Mouse (Mus musculus): Measurements from ENCODE around the gene Psma3. TPM values are rescaled to one million over a fixed set of nuclear protein-coding genes. Genes with fewer than 3 reads are reported as not detected.
A peak's percentile ranks its signal among the peaks of the same experiment; 100 is the strongest.

Psma3 gene
- polyA plus RNA-seq (2015; fragmentation: Nextera tagmentation; extraction: Ambion mirVana) = 640 and 646 TPM in 2 replicates

- Histone ChIP-seq H3K4me1 (peaks cover 14% of the 10 kb centered on the region), H3K27me3 (no peaks in the 10 kb centered on the region), H3K27ac (peak within 1 kb of the TSS; percentile 96), H3K36me3 (ENCODE audit: poor library complexity, severe bottlenecking) (peaks cover 15% of the 10 kb centered on the region), H3K4me3 (peak within 1 kb of the TSS; percentile 99), H3K9ac (peak within 1 kb of the TSS; percentile 98), H3K9me3 (replicated peaks) (no peaks in the 10 kb centered on the region), H3K4me2 (peak within 1 kb of the TSS; percentile 81)
- WGBS = under 1% methylated on average over 71 of the region's 71 CpGs
- peak; percentile 100 for ATAC-seq
These were observed at the start of gene Psma3 for GRCm38 (mm10) chr12:70974441-70975266. Psma3 (plus strand) TSS chr12:70974621.

GRCm38 (mm10) chr12:70929781-70930180, 44.6 kb upstream of the Psma3 start:
- Histone ChIP-seq H3K4me2 (no peak overlapping the region), H3K27me3 (no peaks in the 10 kb centered on the region), H3K4me3 (no peak overlapping the region), H3K9me3 (replicated peaks) (no peaks in the 10 kb centered on the region), H3K27ac (no peak overlapping the region), H3K9ac (no peak overlapping the region), H3K36me3 (ENCODE audit: poor library complexity, severe bottlenecking) (no peaks in the 10 kb centered on the region), H3K4me1 (no peaks in the 10 kb centered on the region)
- ATAC-seq = no peak
- 88% methylated on average over 4 of the region's 4 CpGs for WGBS

GRCm38 (mm10) chr12:70937150-70937549, 37.3 kb upstream of the Psma3 start:
- Histone ChIP-seq H3K27me3 (no peaks in the 10 kb centered on the region), H3K9ac (peak overlapping the region; percentile 92), H3K4me3 (peak overlapping the region; percentile 86), H3K4me1 (peaks cover 13% of the 10 kb centered on the region), H3K4me2 (peak overlapping the region; percentile 59), H3K36me3 (ENCODE audit: poor library complexity, severe bottlenecking) (peaks cover 8% of the 10 kb centered on the region), H3K9me3 (replicated peaks) (no peaks in the 10 kb centered on the region), H3K27ac (peak overlapping the region; percentile 74)
- WGBS = 18% methylated on average over 9 of the region's 12 CpGs
- ATAC-seq = peak; percentile 31

GRCm38 (mm10) chr12:70937571-70938384, 36.6 kb upstream of the Psma3 start, which contains the start of gene Actr10:
Actr10 (plus strand) TSS chr12:70937857.
- H3K36me3 ChIP-seq (ENCODE audit: poor library complexity, severe bottlenecking) = peaks cover 14% of the 10 kb centered on the region
- peak within 1 kb of the TSS; percentile 86 for H3K4me3 ChIP-seq
- peaks cover 13% of the 10 kb centered on the region for H3K4me1 ChIP-seq
- peak within 1 kb of the TSS; percentile 74 for H3K27ac ChIP-seq
- H3K4me2 ChIP-seq = peak within 1 kb of the TSS; percentile 76
- no peaks in the 10 kb centered on the region for H3K27me3 ChIP-seq
- ATAC-seq = peak; percentile 99
- peak within 1 kb of the TSS; percentile 92 for H3K9ac ChIP-seq
- WGBS = under 1% methylated on average over 55 of the region's 59 CpGs
- H3K9me3 ChIP-seq (replicated peaks) = no peaks in the 10 kb centered on the region

- Histone ChIP-seq H3K27me3 (no peaks in the 10 kb centered on the region), H3K9ac (no peak overlapping the region), H3K4me1 (peaks cover 13% of the 10 kb centered on the region), H3K4me2 (no peak overlapping the region), H3K9me3 (replicated peaks) (no peaks in the 10 kb centered on the region), H3K36me3 (ENCODE audit: poor library complexity, severe bottlenecking) (peaks cover 31% of the 10 kb centered on the region), H3K27ac (no peak overlapping the region), H3K4me3 (no peak overlapping the region)
- 94% methylated on average over 7 of the region's 7 CpGs for WGBS
- ATAC-seq = no peak
These were observed 33.6 kb upstream of the Psma3 start for GRCm38 (mm10) chr12:70940806-70941205.

GRCm38 (mm10) chr12:70944181-70944580, 30.2 kb upstream of the Psma3 start:
- Histone ChIP-seq H3K27ac (no peak overlapping the region), H3K4me1 (peaks cover 6% of the 10 kb centered on the region), H3K9me3 (replicated peaks) (no peaks in the 10 kb centered on the region), H3K9ac (no peak overlapping the region), H3K36me3 (ENCODE audit: poor library complexity, severe bottlenecking) (peaks cover 59% of the 10 kb centered on the region), H3K27me3 (no peaks in the 10 kb centered on the region), H3K4me3 (no peak overlapping the region), H3K4me2 (no peak overlapping the region)
- ATAC-seq = no peak
- whole genome bisulfite sequencing = 94% methylated on average over 5 of the region's 5 CpGs

- no peaks in the 10 kb centered on the region for H3K27me3 ChIP-seq
- H3K36me3 ChIP-seq (ENCODE audit: poor library complexity, severe bottlenecking) = peaks cover 68% of the 10 kb centered on the region
- WGBS = 94% methylated on average over 10 of the region's 10 CpGs
- no peaks in the 10 kb centered on the region for H3K9me3 ChIP-seq (replicated peaks)
- H3K27ac ChIP-seq = no peak overlapping the region
- H3K9ac ChIP-seq = no peak overlapping the region
- no peak overlapping the region for H3K4me2 ChIP-seq
- no peak for ATAC-seq
- no peaks in the 10 kb centered on the region for H3K4me1 ChIP-seq
- H3K4me3 ChIP-seq = no peak overlapping the region
These were observed 27.7 kb upstream of the Psma3 start for GRCm38 (mm10) chr12:70946585-70947256.

GRCm38 (mm10) chr12:70958640-70959039, 15.8 kb upstream of the Psma3 start:
- peaks cover 86% of the 10 kb centered on the region for H3K36me3 ChIP-seq (ENCODE audit: poor library complexity, severe bottlenecking)
- 82% methylated on average over 4 of the region's 4 CpGs for WGBS

GRCm38 (mm10) chr12:70967581-70967980, 6.8 kb upstream of the Psma3 start:
- no peak for ATAC-seq
- peak overlapping the region; percentile 87 for H3K27ac ChIP-seq
- peaks cover 6% of the 10 kb centered on the region; the same call in 1 of the 2 replicates for H3K4me1 ChIP-seq
- H3K4me3 ChIP-seq = peak overlapping the region; percentile 53
- H3K4me2 ChIP-seq = peak overlapping the region; percentile 64
- H3K36me3 ChIP-seq (ENCODE audit: poor library complexity, severe bottlenecking) = peaks cover 14% of the 10 kb centered on the region
- H3K27me3 ChIP-seq = no peaks in the 10 kb centered on the region
- H3K9ac ChIP-seq = peak overlapping the region; percentile 66
- 44% methylated on average over 8 of the region's 8 CpGs for WGBS
- no peaks in the 10 kb centered on the region for H3K9me3 ChIP-seq (replicated peaks)

More at GRCm38 (mm10) chr12:70958640-70959039, 15.8 kb upstream of the Psma3 start:
- ATAC-seq = no peak
- H3K27ac ChIP-seq = no peak overlapping the region
- no peak overlapping the region for H3K9ac ChIP-seq
- H3K4me2 ChIP-seq = no peak overlapping the region
- no peaks in the 10 kb centered on the region for H3K27me3 ChIP-seq
- no peaks in the 10 kb centered on the region for H3K9me3 ChIP-seq (replicated peaks)
- H3K4me3 ChIP-seq = no peak overlapping the region
- no peaks in the 10 kb centered on the region for H3K4me1 ChIP-seq

- peak overlapping the region; percentile 87 for H3K27ac ChIP-seq
- WGBS = under 1% methylated on average over 35 of the region's 35 CpGs
These were observed 6.2 kb upstream of the Psma3 start for GRCm38 (mm10) chr12:70968141-70968790.

GRCm38 (mm10) chr12:70968791-70969307, 5.6 kb upstream of the Psma3 start:
- H3K4me3 ChIP-seq = peak overlapping the region; percentile 53
- under 1% methylated on average over 15 of the region's 15 CpGs for WGBS
- H3K27ac ChIP-seq = peak overlapping the region; percentile 87
- peak overlapping the region; percentile 66 for H3K9ac ChIP-seq
- peak overlapping the region; percentile 64 for H3K4me2 ChIP-seq
- H3K27me3 ChIP-seq = no peaks in the 10 kb centered on the region
- H3K36me3 ChIP-seq (ENCODE audit: poor library complexity, severe bottlenecking) = peaks cover 4% of the 10 kb centered on the region
- no peaks in the 10 kb centered on the region for H3K9me3 ChIP-seq (replicated peaks)
- peaks cover 6% of the 10 kb centered on the region; the same call in 1 of the 2 replicates for H3K4me1 ChIP-seq
- peak; percentile 73 for ATAC-seq

More at GRCm38 (mm10) chr12:70968141-70968790, 6.2 kb upstream of the Psma3 start:
- peaks cover 9% of the 10 kb centered on the region for H3K36me3 ChIP-seq (ENCODE audit: poor library complexity, severe bottlenecking)
- H3K4me3 ChIP-seq = peak overlapping the region; percentile 53
- no peaks in the 10 kb centered on the region for H3K27me3 ChIP-seq
- H3K9ac ChIP-seq = peak overlapping the region; percentile 66
- peak overlapping the region; percentile 64 for H3K4me2 ChIP-seq
- H3K4me1 ChIP-seq = peaks cover 6% of the 10 kb centered on the region; the same call in 1 of the 2 replicates
- ATAC-seq = peak; percentile 82
- H3K9me3 ChIP-seq (replicated peaks) = no peaks in the 10 kb centered on the region

Measured in forebrain, embryonic 13.5 days (tissue).